Mouse (Mus musculus): ENCODE measurements around the gene Olfr672.
"Not testable (repeated sequence)": the region's sequence is repeated elsewhere in the genome, so short reads cannot be mapped to it uniquely, and the experiment has no call there.

Olfr672 gene

GRCm38 (mm10) chr7:105001929-105002328, at the start of gene Olfr672:
Olfr672 (minus strand) TSS chr7:105002029.
- no peak for DNase-seq (ENCODE audit: inconsistent ontology term)

GRCm38 (mm10) chr7:105033836-105034235, 32.0 kb upstream of the Olfr672 start:
- DNase-seq (ENCODE audit: inconsistent ontology term): peak; percentile 0

GRCm38 (mm10) chr7:105032398-105032797, 30.6 kb upstream of the Olfr672 start, which contains the start of gene Olfr676:
Olfr676 (plus strand) TSS chr7:105032698.
- DNase-seq (ENCODE audit: inconsistent ontology term): no peak

GRCm38 (mm10) chr7:105028360-105028759, 26.5 kb upstream of the Olfr672 start, which contains the start of gene Olfr675:
Olfr675 (minus strand) TSS chr7:105028460.
- DNase-seq (ENCODE audit: inconsistent ontology term): no peak

- DNase-seq (ENCODE audit: inconsistent ontology term): no peak
Measured at GRCm38 (mm10) chr7:105022530-105022929, 20.7 kb upstream of the Olfr672 start.

- no peak for DNase-seq (ENCODE audit: inconsistent ontology term)
Measured at GRCm38 (mm10) chr7:104979026-104979425, 22.8 kb downstream of the Olfr672 start, which contains the start of gene Olfr671. Olfr671 (minus strand) TSS chr7:104979126.

GRCm38 (mm10) chr7:104972507-104972906, 29.3 kb downstream of the Olfr672 start:
- not testable (repeated sequence) for DNase-seq (ENCODE audit: inconsistent ontology term)

- no peak for DNase-seq (ENCODE audit: inconsistent ontology term)
Measured at GRCm38 (mm10) chr7:104962520-104962919, 39.3 kb downstream of the Olfr672 start, which contains the start of gene Olfr670. Olfr670 (minus strand) TSS chr7:104962620.

GRCm38 (mm10) chr7:104950234-104950633, 51.6 kb downstream of the Olfr672 start:
- DNase-seq (ENCODE audit: inconsistent ontology term): not testable (repeated sequence)
